Mouse (Mus musculus) kidney, postnatal 0 days (tissue): Measurements from ENCODE around the gene Ager. TPM values are rescaled to one million over a fixed set of nuclear protein-coding genes. Genes with fewer than 3 reads are reported as not detected.
A peak's percentile ranks its signal among the peaks of the same experiment; 100 is the strongest.

ENCODE experiments used
- ATAC-seq: fragments of 200-750 bp; cut with Nextera tagmentation; replicated peaks from 2 replicates; pipeline ENCODE4 v1.8.0; 2017; ENCODE audit warnings: low read depth, moderate number of reproducible peaks, moderate TSS enrichment, moderate library complexity; ENCODE audit not compliant: low FRiP score
- DNase-seq: peaks from one replicate; pipeline ENCODE4 v3.0.0-alpha.2; 2016; ENCODE audit warnings: low spot score
- H3K27ac ChIP-seq: fragments of 300-500 bp; sonication (generic); 2 replicates; pipeline ENCODE4 v1.5.1; 2014; ENCODE audit warnings: mild to moderate bottlenecking
- H3K27me3 ChIP-seq: fragments of 300-500 bp; sonication (generic); 2 replicates; pipeline ENCODE4 v1.6.1; 2014; ENCODE audit warnings: low read length, mixed read lengths; ENCODE audit not compliant: insufficient read depth
- H3K36me3 ChIP-seq: fragments of 300-500 bp; sonication (generic); 2 replicates; pipeline ENCODE4 v1.6.1; 2014; ENCODE audit warnings: low read length, mixed read lengths; ENCODE audit not compliant: insufficient read depth
- H3K4me1 ChIP-seq: fragments of 300-500 bp; sonication (generic); replicated peaks from 2 replicates; pipeline ENCODE4 v1.6.1; 2014; ENCODE audit warnings: antibody characterized with exemption, low read length, mixed read lengths; ENCODE audit not compliant: insufficient read depth
- H3K4me2 ChIP-seq: fragments of 300-500 bp; sonication (generic); 2 replicates; pipeline ENCODE4 v1.6.1; 2014; ENCODE audit warnings: mild to moderate bottlenecking, low read length, moderate library complexity, mixed read lengths
- H3K4me3 ChIP-seq: fragments of 300-500 bp; sonication (generic); replicated peaks from 2 replicates; pipeline ENCODE4 v1.5.1; 2014; ENCODE audit warnings: low read depth, low read length
- H3K9ac ChIP-seq: fragments of 300-500 bp; sonication (generic); 2 replicates; pipeline ENCODE4 v1.6.1; 2014; ENCODE audit warnings: low read depth, low read length
- H3K9me3 ChIP-seq: fragments of 300-500 bp; sonication (generic); replicated peaks from 2 replicates; pipeline ENCODE4 v1.6.1; 2016; ENCODE audit warnings: low read length, inconsistent platforms, mixed read lengths
- CTCF ChIP-seq: IDR thresholded peaks from 2 replicates; pipeline ENCODE4 v1.5.1; 2016; ENCODE audit warnings: antibody characterized with exemption, low read depth, mild to moderate bottlenecking, moderate library complexity
- WGBS: fragments of 180-500 bp; shearing (Covaris S2); extraction: QIAGEN DNeasy Blood & Tissue Kit; methylation state at CpG from one replicate; pipeline ENCODE4 v1.1.7; 2014; 5-methylcytosine and 5-hydroxymethylcytosine counted together
- polyA plus RNA-seq: library from polyadenylated mRNA; unstranded; fragments of >200 nt; fragmentation: Nextera tagmentation; extraction: Ambion mirVana; gene quantifications from 2 replicates; pipeline ENCODE4 v1.2.1, GENCODE M21; 2015

Gene Ager
- polyA plus RNA-seq, 1 experiment from 2014 or later: 7.4 TPM

- ATAC-seq (peak; percentile 30; the same call in 1 of the 2 replicates), DNase-seq (peak; percentile 83)
- Histone ChIP-seq H3K27me3 (no peaks in the 10 kb centered on the region), H3K4me3 (no peak overlapping the region), H3K4me1 (peaks cover 15% of the 10 kb centered on the region), H3K27ac (peak overlapping the region; percentile 72), H3K36me3 (no peaks in the 10 kb centered on the region), H3K9me3 (no peaks in the 10 kb centered on the region), H3K9ac (0 out of 2 replicates have a peak overlapping the region, but pooled peaks have one; percentile 15), H3K4me2 (no peak overlapping the region; the same call in 1 of the 2 replicates)
- peak; percentile 54 for TF ChIP-seq CTCF
- 11% methylated on average over 11 of the region's 11 CpGs for WGBS
Measured at GRCm38 (mm10) chr17:34640778-34641601, 43.3 kb downstream of the Ager start.

- Histone ChIP-seq H3K27me3 (no peaks in the 10 kb centered on the region), H3K27ac (no peak overlapping the region), H3K9ac (no peak overlapping the region), H3K4me3 (no peak overlapping the region), H3K4me1 (peaks cover 15% of the 10 kb centered on the region), H3K4me2 (no peak overlapping the region), H3K9me3 (no peaks in the 10 kb centered on the region), H3K36me3 (no peaks in the 10 kb centered on the region)
- 81% methylated on average over 3 of the region's 3 CpGs for whole genome bisulfite sequencing
- TF ChIP-seq CTCF: no peak
- ATAC-seq: no peak
- DNase-seq: no peak
Measured at GRCm38 (mm10) chr17:34641945-34642344, 44.3 kb downstream of the Ager start.

- WGBS: 84% methylated on average over 4 of the region's 4 CpGs
- Histone ChIP-seq H3K27me3 (no peaks in the 10 kb centered on the region), H3K4me2 (no peak overlapping the region), H3K27ac (no peak overlapping the region), H3K9ac (no peak overlapping the region), H3K4me1 (peaks cover 24% of the 10 kb centered on the region), H3K9me3 (no peaks in the 10 kb centered on the region), H3K4me3 (no peak overlapping the region), H3K36me3 (no peaks in the 10 kb centered on the region)
- no peak for TF ChIP-seq CTCF
- ATAC-seq (no peak), DNase-seq (no peak)
Measured at GRCm38 (mm10) chr17:34643379-34643778, 45.7 kb downstream of the Ager start.

DNA sequence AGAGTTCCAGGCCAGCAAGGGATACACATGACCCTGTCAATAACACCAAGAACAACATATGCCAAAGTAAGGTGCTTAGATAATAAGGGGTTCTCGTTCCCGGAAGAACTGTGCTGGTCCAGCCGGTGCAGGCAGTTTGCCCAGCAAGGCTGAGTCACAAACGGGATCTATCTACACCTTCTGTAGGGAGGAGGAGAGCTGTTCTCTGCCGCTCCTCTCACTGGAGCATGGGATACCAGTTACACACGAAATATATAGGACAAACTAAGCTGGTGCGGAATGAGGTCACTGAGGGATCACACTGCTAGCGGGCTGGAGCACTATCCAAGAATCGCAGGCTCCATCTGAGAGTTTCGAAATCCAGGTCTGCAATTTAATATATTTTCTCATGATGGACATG, 46.3 kb downstream of the Ager start:
- DNase-seq (no peak), ATAC-seq (no peak)
- Histone ChIP-seq H3K4me1 (peaks cover 24% of the 10 kb centered on the region), H3K9ac (no peak overlapping the region), H3K27ac (no peak overlapping the region), H3K9me3 (no peaks in the 10 kb centered on the region), H3K36me3 (peaks cover under 1% of the 10 kb centered on the region; the same call in 1 of the 2 replicates), H3K27me3 (no peaks in the 10 kb centered on the region), H3K4me2 (no peak overlapping the region), H3K4me3 (no peak overlapping the region)
- no peak for TF ChIP-seq CTCF
- WGBS: 83% methylated on average over 10 of the region's 10 CpGs

- under 1% methylated on average over 16 of the region's 16 CpGs for WGBS
- H3K4me1 ChIP-seq: peaks cover 24% of the 10 kb centered on the region
- peak within 1 kb of the TSS; percentile 61 for H3K9ac ChIP-seq
- ATAC-seq (peak; percentile 76), DNase-seq (peak; percentile 98)
- no peaks in the 10 kb centered on the region for H3K27me3 ChIP-seq
- TF ChIP-seq CTCF: no peak
- H3K4me2 ChIP-seq: peak within 1 kb of the TSS; percentile 77
- no peaks in the 10 kb centered on the region for H3K9me3 ChIP-seq
- peaks cover 8% of the 10 kb centered on the region; the same call in 1 of the 2 replicates for H3K36me3 ChIP-seq
- H3K27ac ChIP-seq: peak within 1 kb of the TSS; percentile 79
- H3K4me3 ChIP-seq: peak within 1 kb of the TSS; percentile 51
Measured at GRCm38 (mm10) chr17:34644608-34645007, 46.9 kb downstream of the Ager start, which contains the start of gene Fkbpl. Gene Fkbpl (plus strand): TSS chr17:34644764.

DNA sequence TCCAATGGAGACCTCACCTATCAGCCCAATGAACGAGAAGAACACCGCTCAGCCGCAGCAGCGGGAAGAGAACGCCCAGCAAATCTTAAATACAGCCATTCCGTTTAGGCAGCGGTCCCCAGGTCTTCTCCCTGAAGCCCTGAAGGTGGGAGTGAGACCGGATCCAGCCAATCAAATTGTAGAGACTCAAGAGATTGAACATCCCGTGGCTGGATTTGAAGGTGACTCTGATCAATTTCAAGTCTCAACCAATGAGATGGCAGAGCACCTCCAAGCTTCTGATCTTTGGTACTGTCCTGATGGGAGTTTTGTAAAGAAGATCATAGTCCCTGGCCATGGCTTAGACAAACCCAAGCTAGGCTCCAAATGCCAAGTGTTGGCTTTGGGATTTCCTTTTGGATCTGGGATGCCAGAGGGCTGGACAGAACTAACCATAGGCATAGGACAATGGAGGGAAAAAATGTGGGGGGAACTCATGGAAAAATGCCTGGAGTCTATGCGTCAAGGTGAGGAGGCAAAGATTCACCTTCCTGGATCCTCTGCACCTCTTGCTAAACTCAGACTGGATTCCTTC, 47.7 kb downstream of the Ager start:
- Histone ChIP-seq H3K27ac (peak overlapping the region; percentile 79; the same call in 1 of the 2 replicates), H3K4me1 (peaks cover 24% of the 10 kb centered on the region)

More for the DNA sequence above, 47.7 kb downstream of the Ager start:
- Histone ChIP-seq H3K27me3 (no peaks in the 10 kb centered on the region), H3K9ac (peak overlapping the region; percentile 61), H3K4me2 (peak overlapping the region; percentile 77), H3K9me3 (no peaks in the 10 kb centered on the region), H3K36me3 (peaks cover 12% of the 10 kb centered on the region; the same call in 1 of the 2 replicates), H3K4me3 (peak overlapping the region; percentile 51)
- TF ChIP-seq CTCF: no peak
- WGBS: 56% methylated on average over 10 of the region's 10 CpGs
- ATAC-seq (no peak), DNase-seq (no peak)
